ENCODE assay signal across 8 mouse cellular contexts in the genomic region with DNA sequence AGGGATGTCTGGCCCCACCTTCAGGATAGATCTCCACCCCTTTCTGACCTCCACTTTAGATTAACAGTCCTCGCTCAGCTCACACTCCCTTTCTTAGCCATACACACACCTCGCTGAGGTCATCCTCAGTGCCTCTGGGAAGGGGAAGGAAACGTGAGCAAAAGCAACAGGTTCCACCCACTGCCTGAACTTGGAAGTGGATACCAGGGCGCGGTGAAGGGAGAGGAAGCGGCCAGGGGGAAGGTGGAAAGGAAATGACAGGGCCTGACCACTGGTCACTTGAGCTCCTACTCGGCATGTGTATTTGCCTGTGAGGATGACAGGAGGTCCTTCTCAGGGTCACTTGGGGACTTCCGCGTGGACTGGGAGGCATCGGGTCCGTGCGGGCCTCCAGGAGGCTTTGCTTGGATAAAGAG.
DNase-seq lines count a peak whose midpoint lies in the region; ATAC-seq and TF ChIP-seq lines count a peak whose summit lies in the region.

No protein-coding gene starts in this region.

- H3K4me1 ChIP-seq in heart, embryonic 13.5 days, result peaks cover 45% of the 10 kb centered on the region
- H3K4me1 ChIP-seq in kidney, postnatal 0 days (replicated peaks; ENCODE audit: insufficient read depth, low read length), result peaks cover 7% of the 10 kb centered on the region
- H3K4me1 ChIP-seq in stomach, postnatal 0 days (replicated peaks; ENCODE audit: control insufficient read depth, insufficient read depth), result 0 out of 2 replicates have a peak, but pooled peaks cover 2% of the 10 kb centered on the region

- peak overlapping the region; percentile 87 for H3K4me2 ChIP-seq in heart, embryonic 13.5 days
- peak overlapping the region; percentile 99 for H3K4me2 ChIP-seq in kidney, postnatal 0 days (ENCODE audit: low read length)
- H3K4me2 ChIP-seq in stomach, postnatal 0 days (replicated peaks; ENCODE audit: low read depth), result peak overlapping the region; percentile 93

- WGBS in heart, embryonic 13.5 days, result 1% methylated on average over 12 of the region's 12 CpGs
- 1% methylated on average over 12 of the region's 12 CpGs for WGBS in kidney, postnatal 0 days
- WGBS in stomach, postnatal 0 days, result 4% methylated on average over 12 of the region's 12 CpGs

- peaks cover 9% of the 10 kb centered on the region; the same call in 1 of the 2 replicates for H3K36me3 ChIP-seq in heart, embryonic 13.5 days
- H3K36me3 ChIP-seq in kidney, postnatal 0 days (ENCODE audit: insufficient read depth, low read length), result no peaks in the 10 kb centered on the region
- no peaks in the 10 kb centered on the region for H3K36me3 ChIP-seq in stomach, postnatal 0 days (ENCODE audit: control insufficient read depth, insufficient read depth, low read length)

- H3K9ac ChIP-seq in heart, embryonic 13.5 days, result peak overlapping the region; percentile 96
- H3K9ac ChIP-seq in kidney, postnatal 0 days (ENCODE audit: low read depth, low read length), result peak overlapping the region; percentile 83
- peak overlapping the region; percentile 81 for H3K9ac ChIP-seq in stomach, postnatal 0 days (ENCODE audit: low read length)

- intact Hi-C loops in gastrocnemius, postnatal 14 days (cut with DNase I; ENCODE audit: low total_unique reads), result no loop called here

- H3K27me3 ChIP-seq in heart, embryonic 13.5 days (replicated peaks), result no peaks in the 10 kb centered on the region
- H3K27me3 ChIP-seq in kidney, postnatal 0 days (ENCODE audit: insufficient read depth, low read length), result no peaks in the 10 kb centered on the region
- H3K27me3 ChIP-seq in stomach, postnatal 0 days (ENCODE audit: control insufficient read depth, insufficient read depth, low read length), result no peaks in the 10 kb centered on the region

- peak; percentile 36 for TF ChIP-seq CTCF in kidney, postnatal 0 days (IDR thresholded peaks at IDR 0.05; ENCODE audit: low read depth)
- TF ChIP-seq CTCF in stomach, postnatal 0 days (IDR thresholded peaks at IDR 0.05; ENCODE audit: low read depth), result no peak

- peak; percentile 38; the same call in 1 of the 2 replicates for ATAC-seq in heart, embryonic 13.5 days (ENCODE audit: extremely low read depth, insufficient number of reproducible peaks, low FRiP score, low TSS enrichment)
- peak; percentile 58 for ATAC-seq in kidney, postnatal 0 days (replicated peaks; ENCODE audit: low FRiP score, low read depth)
- ATAC-seq in stomach, postnatal 0 days (ENCODE audit: low FRiP score, low TSS enrichment), result peak; percentile 90

- H3K9me3 ChIP-seq in heart, embryonic 13.5 days, result no peaks in the 10 kb centered on the region
- H3K9me3 ChIP-seq in kidney, postnatal 0 days (replicated peaks; ENCODE audit: low read length), result no peaks in the 10 kb centered on the region
- no peaks in the 10 kb centered on the region for H3K9me3 ChIP-seq in stomach, postnatal 0 days (ENCODE audit: control insufficient read depth, low read length)

- peak overlapping the region; percentile 87 for H3K4me3 ChIP-seq in heart, embryonic 13.5 days
- H3K4me3 ChIP-seq in kidney, postnatal 0 days (replicated peaks; ENCODE audit: low read depth, low read length), result peak overlapping the region; percentile 84
- peak overlapping the region; percentile 74 for H3K4me3 ChIP-seq in stomach, postnatal 0 days (ENCODE audit: low read depth, low read length)

- DNase-seq in gastrocnemius, adult 8-10 months (ENCODE audit: low spot score in 2 of 2), result peak; percentile 8 to 16
- DNase-seq in gastrocnemius, postnatal 14 days, result no peak
- peak; percentile 35 for DNase-seq in embryo, embryonic 11.5 days (ENCODE audit: low read depth, low spot score)
- peak; percentile 88 for DNase-seq in kidney, postnatal 0 days (ENCODE audit: low spot score)
- DNase-seq in lung, postnatal 25 days (ENCODE audit: low spot score), result peak; percentile 78
- peak; percentile 75 for DNase-seq in stomach, postnatal 0 days (ENCODE audit: low spot score)
- DNase-seq in right cerebral cortex, adult 2 months (ENCODE audit: low spot score in 2 of 2), result no peak

- no peak for TF ChIP-seq EP300 in stomach, postnatal 0 days (optimal IDR thresholded peaks at IDR 0.05)

- peak overlapping the region; percentile 99 for H3K27ac ChIP-seq in heart, embryonic 13.5 days (replicated peaks)
- peak overlapping the region; percentile 97 for H3K27ac ChIP-seq in kidney, postnatal 0 days
- peak overlapping the region; percentile 98 for H3K27ac ChIP-seq in stomach, postnatal 0 days (replicated peaks)

Comparison
In these comparisons a context has a peak if more than half of its experiments do, and no peak if none do; other contexts are left out.
1. DNase-seq: peak in gastrocnemius, adult 8-10 months (2 of 2), embryo, embryonic 11.5 days (single experiment), kidney, postnatal 0 days (single experiment), lung, postnatal 25 days (single experiment) and stomach, postnatal 0 days (single experiment); none in gastrocnemius, postnatal 14 days (single experiment) and right cerebral cortex, adult 2 months (0 of 2).
2. ATAC-seq: peak in every context shown above with its lines; median percentile 90 in stomach, postnatal 0 days; 58 in kidney, postnatal 0 days; 38 in heart, embryonic 13.5 days.
3. Peak in every context shown above with its lines, with median percentiles within 50 percentile points of each other: H3K27ac ChIP-seq, H3K4me2 ChIP-seq, H3K4me3 ChIP-seq and H3K9ac ChIP-seq.